Mouse (Mus musculus) cerebellum, postnatal 36 days (tissue): ENCODE results near the gene Syt12.

Experiments
- DNase-seq, 2 experiments: peaks; one replicate each; pipeline ENCODE4 v3.0.0; 2021 to 2022; ENCODE audit warnings: mixed read lengths in 2 of 2

Gene Syt12

GRCm38 (mm10) chr19:4442408-4442807 is 34.8 kb downstream of the Syt12 start:
- DNase-seq = peak; percentile 81 to 86

GRCm38 (mm10) chr19:4441621-4442161 is 35.6 kb downstream of the Syt12 start:
- DNase-seq = no peak

GRCm38 (mm10) chr19:4441090-4441591 is 36.1 kb downstream of the Syt12 start:
- peak; percentile 65 to 73 for DNase-seq

- DNase-seq = no peak
These were observed 37.0 kb downstream of the Syt12 start for GRCm38 (mm10) chr19:4440222-4440621.

GRCm38 (mm10) chr19:4439161-4439801 is 38.0 kb downstream of the Syt12 start, which contains the start of gene Rhod:
Rhod (minus strand) TSS chr19:4439432.
- DNase-seq = peak in 1 of 2 experiments; percentile 28

- DNase-seq = no peak
These were observed 38.5 kb downstream of the Syt12 start for GRCm38 (mm10) chr19:4438791-4439160.

- no peak for DNase-seq
These were observed 39.4 kb downstream of the Syt12 start for GRCm38 (mm10) chr19:4437886-4438285.

- DNase-seq = no peak
These were observed 41.0 kb downstream of the Syt12 start for GRCm38 (mm10) chr19:4436254-4436653.

- no peak for DNase-seq
These were observed 42.2 kb downstream of the Syt12 start for GRCm38 (mm10) chr19:4434999-4435398.

GRCm38 (mm10) chr19:4433756-4434155 is 43.5 kb downstream of the Syt12 start:
- no peak for DNase-seq

GRCm38 (mm10) chr19:4430091-4430620 is 47.1 kb downstream of the Syt12 start:
- DNase-seq = no peak

- peak in 1 of 2 experiments; percentile 28 for DNase-seq
These were observed 51.5 kb downstream of the Syt12 start for GRCm38 (mm10) chr19:4425610-4426366.

GRCm38 (mm10) chr19:4423021-4423420 is 54.2 kb downstream of the Syt12 start:
- no peak for DNase-seq

GRCm38 (mm10) chr19:4422581-4422980 is 54.7 kb downstream of the Syt12 start:
- no peak for DNase-seq

GRCm38 (mm10) chr19:4420153-4420910 is 56.9 kb downstream of the Syt12 start:
- peak; percentile 60 to 70 for DNase-seq

- DNase-seq = no peak
These were observed 57.5 kb downstream of the Syt12 start for GRCm38 (mm10) chr19:4419711-4420110.

GRCm38 (mm10) chr19:4417713-4418112 is 59.5 kb downstream of the Syt12 start:
- no peak for DNase-seq

GRCm38 (mm10) chr19:4417183-4417582 is 60.1 kb downstream of the Syt12 start:
- peak; percentile 79 to 86 for DNase-seq

GRCm38 (mm10) chr19:4414631-4415030 is 62.6 kb downstream of the Syt12 start:
- no peak for DNase-seq

GRCm38 (mm10) chr19:4409062-4409461 is 68.2 kb downstream of the Syt12 start:
- DNase-seq = no peak

- DNase-seq = no peak
These were observed 72.4 kb downstream of the Syt12 start for GRCm38 (mm10) chr19:4404840-4405239.

GRCm38 (mm10) chr19:4398959-4399358 is 78.3 kb downstream of the Syt12 start:
- no peak for DNase-seq

GRCm38 (mm10) chr19:4398630-4398948 is 78.7 kb downstream of the Syt12 start:
- no peak for DNase-seq
